ENCODE assay signal across 12 mouse cellular contexts in the genomic region with DNA sequence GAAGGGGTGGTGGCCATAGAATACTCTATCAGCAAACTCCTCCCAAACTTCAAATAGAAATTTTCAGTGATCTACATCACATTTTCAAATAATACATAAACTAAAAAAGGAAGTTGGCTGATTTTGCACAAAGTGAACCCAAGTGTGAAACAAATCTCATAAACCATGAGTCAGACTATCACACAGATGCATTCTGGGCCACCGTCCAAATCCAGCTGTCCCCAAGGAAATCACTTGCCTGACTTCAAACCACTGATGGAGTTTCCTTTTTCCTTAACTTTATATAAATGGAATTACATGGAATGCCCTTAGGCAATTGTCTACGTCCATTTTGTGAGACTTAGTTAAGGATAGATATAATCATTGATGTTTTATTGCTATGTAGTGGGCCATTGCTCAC.
DNase-seq lines count a peak whose midpoint lies in the region; ATAC-seq lines count a peak whose summit lies in the region.
"Had no signal": no experiment of that assay in that cellular context is flagged by ENCODE, and none has a peak within 500 bp of the region (broad histone marks: within the 10 kb centered on the region; RNA-seq: fewer than 3 reads in every experiment).

No protein-coding gene starts in this region.

- 57% methylated on average over 2 of the region's 2 CpGs for WGBS in embryonic facial prominence, embryonic 14.5 days
- WGBS in embryonic facial prominence, embryonic 10.5 days: 84% methylated on average over 2 of the region's 2 CpGs
- 88% methylated on average over 2 of the region's 2 CpGs for WGBS in forebrain, embryonic 16.5 days

- intact Hi-C loops in heart, postnatal 25 days (cut with DNase I): no loop called here

- no peak overlapping the region for H3K27ac ChIP-seq in embryonic facial prominence, embryonic 14.5 days (replicated peaks; ENCODE audit: low read depth, low read length)
- no peak overlapping the region for H3K27ac ChIP-seq in embryonic facial prominence, embryonic 10.5 days (replicated peaks)
- H3K27ac ChIP-seq in forebrain, embryonic 16.5 days (ENCODE audit: low read length): no peak overlapping the region
- H3K27ac ChIP-seq: hindbrain, embryonic 13.5 days; liver, embryonic 13.5 days; neural tube, embryonic 13.5 days had no signal

- H3K9ac ChIP-seq in embryonic facial prominence, embryonic 14.5 days (ENCODE audit: low read depth, low read length): no peak overlapping the region
- H3K9ac ChIP-seq in forebrain, embryonic 16.5 days (replicated peaks; ENCODE audit: low read depth, low read length): no peak overlapping the region
- H3K9ac ChIP-seq: hindbrain, embryonic 13.5 days; liver, embryonic 13.5 days; neural tube, embryonic 13.5 days had no signal

- no peaks in the 10 kb centered on the region for H3K9me3 ChIP-seq in embryonic facial prominence, embryonic 14.5 days (ENCODE audit: control insufficient read depth, low read length)
- H3K9me3 ChIP-seq in embryonic facial prominence, embryonic 10.5 days: no peaks in the 10 kb centered on the region
- H3K9me3 ChIP-seq in forebrain, embryonic 16.5 days (ENCODE audit: control insufficient read depth, low read length): no peaks in the 10 kb centered on the region
- H3K9me3 ChIP-seq: hindbrain, embryonic 13.5 days; liver, embryonic 13.5 days; neural tube, embryonic 13.5 days had no signal

- no peak overlapping the region for H3K4me2 ChIP-seq in embryonic facial prominence, embryonic 14.5 days (ENCODE audit: low read depth, low read length)
- H3K4me2 ChIP-seq in forebrain, embryonic 16.5 days (ENCODE audit: low read length): no peak overlapping the region
- H3K4me2 ChIP-seq: hindbrain, embryonic 13.5 days; liver, embryonic 13.5 days; neural tube, embryonic 13.5 days had no signal

- no peak overlapping the region for H3K4me3 ChIP-seq in embryonic facial prominence, embryonic 14.5 days (ENCODE audit: low read depth, low read length)
- no peak overlapping the region for H3K4me3 ChIP-seq in embryonic facial prominence, embryonic 10.5 days
- no peak overlapping the region for H3K4me3 ChIP-seq in forebrain, embryonic 16.5 days (replicated peaks; ENCODE audit: low read length)
- H3K4me3 ChIP-seq: hindbrain, embryonic 13.5 days; liver, embryonic 13.5 days; neural tube, embryonic 13.5 days had no signal

- H3K4me1 ChIP-seq in embryonic facial prominence, embryonic 14.5 days (ENCODE audit: control insufficient read depth, insufficient read depth, low read length): no peaks in the 10 kb centered on the region
- no peaks in the 10 kb centered on the region for H3K4me1 ChIP-seq in embryonic facial prominence, embryonic 10.5 days
- no peaks in the 10 kb centered on the region for H3K4me1 ChIP-seq in forebrain, embryonic 16.5 days (replicated peaks; ENCODE audit: control insufficient read depth, insufficient read depth, low read length)
- H3K4me1 ChIP-seq: liver, embryonic 13.5 days had no signal

- 0 out of 2 replicates have a peak, but pooled peaks have one; percentile 47 for ATAC-seq in embryonic facial prominence, embryonic 14.5 days (ENCODE audit: low read depth)
- no peak for ATAC-seq in megakaryocyte, adult 5-6 weeks (ENCODE audit: poor library complexity, severe bottlenecking)
- ATAC-seq in forebrain, embryonic 16.5 days: no peak

- peak; percentile 78 for DNase-seq in embryonic facial prominence, embryonic 14.5 days (ENCODE audit: low spot score)
- DNase-seq in embryonic facial prominence, embryonic 10.5 days (ENCODE audit: low spot score): no peak
- peak; percentile 27 for DNase-seq in ovary, postnatal 36 days (ENCODE audit: low spot score)
- no peak for DNase-seq in ovary, postnatal 10 days (ENCODE audit: low spot score)
- peak; percentile 21 for DNase-seq in heart, postnatal 25 days (ENCODE audit: low spot score)
- peak; percentile 29 for DNase-seq in right cerebral cortex, postnatal 4 days
- DNase-seq: B cell, adult 2 months; liver, embryonic 13.5 days had no signal

- H3K27me3 ChIP-seq in embryonic facial prominence, embryonic 14.5 days (replicated peaks; ENCODE audit: control insufficient read depth, insufficient read depth, low read length): no peaks in the 10 kb centered on the region
- H3K27me3 ChIP-seq in embryonic facial prominence, embryonic 10.5 days (replicated peaks; ENCODE audit: low read depth, poor library complexity, severe bottlenecking): no peaks in the 10 kb centered on the region
- H3K27me3 ChIP-seq in forebrain, embryonic 16.5 days (replicated peaks; ENCODE audit: control insufficient read depth, insufficient read depth, low read length): no peaks in the 10 kb centered on the region
- H3K27me3 ChIP-seq: hindbrain, embryonic 13.5 days; liver, embryonic 13.5 days; neural tube, embryonic 13.5 days had no signal

- no peaks in the 10 kb centered on the region for H3K36me3 ChIP-seq in embryonic facial prominence, embryonic 14.5 days (ENCODE audit: control insufficient read depth, insufficient read depth, low read length)
- no peaks in the 10 kb centered on the region for H3K36me3 ChIP-seq in embryonic facial prominence, embryonic 10.5 days (replicated peaks)
- H3K36me3 ChIP-seq in forebrain, embryonic 16.5 days (ENCODE audit: control insufficient read depth, insufficient read depth): no peaks in the 10 kb centered on the region
- H3K36me3 ChIP-seq: hindbrain, embryonic 13.5 days; liver, embryonic 13.5 days; neural tube, embryonic 13.5 days had no signal

Comparison
In these comparisons a context has a peak if more than half of its experiments do, and no peak if none do; other contexts are left out.
1. DNase-seq: peak in embryonic facial prominence, embryonic 14.5 days (single experiment), ovary, postnatal 36 days (single experiment), heart, postnatal 25 days (single experiment) and right cerebral cortex, postnatal 4 days (single experiment); none in embryonic facial prominence, embryonic 10.5 days (single experiment) and ovary, postnatal 10 days (single experiment).